Mouse (Mus musculus) thymus, postnatal 36 days (tissue): ENCODE measurements around the gene Ambra1.

Experiments used
- DNase-seq, 2 experiments: peaks; one replicate each; pipeline ENCODE4 v3.0.0; 2022; ENCODE audit warnings: mixed read lengths in 2 of 2

Gene Ambra1

GRCm38 (mm10) chr2:91739586-91739985, 9.7 kb downstream of the Ambra1 start:
- DNase-seq: no peak

- DNase-seq: no peak
These were observed 14.8 kb downstream of the Ambra1 start for GRCm38 (mm10) chr2:91744686-91745085.

GRCm38 (mm10) chr2:91749811-91750261, 19.9 kb downstream of the Ambra1 start:
- DNase-seq: no peak

GRCm38 (mm10) chr2:91771921-91772705, 42.2 kb downstream of the Ambra1 start:
- DNase-seq: no peak

GRCm38 (mm10) chr2:91773309-91773708, 43.4 kb downstream of the Ambra1 start:
- DNase-seq: no peak

GRCm38 (mm10) chr2:91779166-91779565, 49.2 kb downstream of the Ambra1 start:
- DNase-seq: peak; percentile 6 to 7

- DNase-seq: no peak
These were observed 61.7 kb downstream of the Ambra1 start for GRCm38 (mm10) chr2:91791621-91792020.

- DNase-seq: no peak
These were observed 62.4 kb downstream of the Ambra1 start for GRCm38 (mm10) chr2:91792346-91792745.

GRCm38 (mm10) chr2:91794466-91794865, 64.5 kb downstream of the Ambra1 start:
- DNase-seq: no peak

GRCm38 (mm10) chr2:91795091-91795490, 65.2 kb downstream of the Ambra1 start:
- DNase-seq: no peak

- no peak for DNase-seq
These were observed 81.5 kb downstream of the Ambra1 start for GRCm38 (mm10) chr2:91811433-91811832.

- no peak for DNase-seq
These were observed 86.8 kb downstream of the Ambra1 start for GRCm38 (mm10) chr2:91816741-91817140.

GRCm38 (mm10) chr2:91832227-91832626, 102.3 kb downstream of the Ambra1 start:
- no peak for DNase-seq

- DNase-seq: no peak
These were observed 104.3 kb downstream of the Ambra1 start for GRCm38 (mm10) chr2:91834272-91834671.

- DNase-seq: no peak
These were observed 105.1 kb downstream of the Ambra1 start for GRCm38 (mm10) chr2:91835031-91835430.

- no peak for DNase-seq
These were observed 105.7 kb downstream of the Ambra1 start for GRCm38 (mm10) chr2:91835631-91836030.

- no peak for DNase-seq
These were observed 114.2 kb downstream of the Ambra1 start for GRCm38 (mm10) chr2:91844085-91844484.

GRCm38 (mm10) chr2:91852446-91853191, 122.7 kb downstream of the Ambra1 start:
- DNase-seq: no peak

- no peak for DNase-seq
These were observed 124.6 kb downstream of the Ambra1 start for GRCm38 (mm10) chr2:91854575-91854974.

- no peak for DNase-seq
These were observed 127.0 kb downstream of the Ambra1 start for GRCm38 (mm10) chr2:91856958-91857357.

GRCm38 (mm10) chr2:91859423-91859822, 129.5 kb downstream of the Ambra1 start:
- no peak for DNase-seq

GRCm38 (mm10) chr2:91870754-91871153, 140.8 kb downstream of the Ambra1 start:
- DNase-seq: no peak

- no peak for DNase-seq
These were observed 141.3 kb downstream of the Ambra1 start for GRCm38 (mm10) chr2:91871225-91871624.

GRCm38 (mm10) chr2:91872658-91873057, 142.7 kb downstream of the Ambra1 start:
- DNase-seq: no peak
